Mouse (Mus musculus) intestine, postnatal 0 days (tissue): ENCODE data around the gene Nap1l2. TPM values are rescaled to one million over a fixed set of nuclear protein-coding genes. Genes with fewer than 3 reads are reported as not detected.
A peak's percentile ranks its signal among the peaks of the same experiment; 100 is the strongest.
"Not testable (repeated sequence)": the region's sequence is repeated elsewhere in the genome, so short reads cannot be mapped to it uniquely, and the experiment has no call there.

Experiments used
- ATAC-seq: fragments of 200-750 bp; cut with Nextera tagmentation; 2 replicates; pipeline ENCODE4 v1.8.0; 2017; ENCODE audit warnings: mild to moderate bottlenecking, moderate TSS enrichment, moderate library complexity
- H3K27ac ChIP-seq: fragments of 300-500 bp; sonication (generic); 2 replicates; pipeline ENCODE4 v1.5.1; 2014; ENCODE audit warnings: mild to moderate bottlenecking, low read depth, low read length, moderate library complexity
- H3K27me3 ChIP-seq: fragments of 300-500 bp; sonication (generic); replicated peaks from 2 replicates; pipeline ENCODE4 v1.6.1; 2014; ENCODE audit warnings: low read length, mixed read lengths; ENCODE audit not compliant: control insufficient read depth, insufficient read depth
- H3K36me3 ChIP-seq: fragments of 300-500 bp; sonication (generic); 2 replicates; pipeline ENCODE4 v1.6.1; 2014; ENCODE audit warnings: mild to moderate bottlenecking, moderate library complexity; ENCODE audit not compliant: control insufficient read depth, insufficient read depth
- H3K4me1 ChIP-seq: fragments of 300-500 bp; sonication (generic); replicated peaks from 2 replicates; pipeline ENCODE4 v1.6.1; 2014; ENCODE audit warnings: antibody characterized with exemption, low read length, mixed read lengths; ENCODE audit not compliant: control insufficient read depth, insufficient read depth
- H3K4me2 ChIP-seq: fragments of 300-500 bp; sonication (generic); replicated peaks from 2 replicates; pipeline ENCODE4 v1.6.1; 2014; ENCODE audit warnings: low read depth, mild to moderate bottlenecking, moderate library complexity
- H3K4me3 ChIP-seq: fragments of 300-500 bp; sonication (generic); 2 replicates; pipeline ENCODE4 v1.5.1; 2014; ENCODE audit warnings: low read depth, low read length
- H3K9ac ChIP-seq: fragments of 300-500 bp; sonication (generic); 2 replicates; pipeline ENCODE4 v1.6.1; 2014; ENCODE audit warnings: mild to moderate bottlenecking, low read depth, low read length
- H3K9me3 ChIP-seq: fragments of 300-500 bp; sonication (generic); 2 replicates; pipeline ENCODE4 v1.6.1; 2016; ENCODE audit warnings: mixed run types; ENCODE audit not compliant: control insufficient read depth
- CTCF ChIP-seq: sonication (generic); IDR thresholded peaks from 2 replicates; pipeline ENCODE4 v1.5.1; 2016; ENCODE audit warnings: low read depth, mild to moderate bottlenecking, control low read depth, antibody characterized with exemption, moderate library complexity
- WGBS: fragments of 180-500 bp; shearing (Covaris S2); extraction: QIAGEN DNeasy Blood & Tissue Kit; methylation state at CpG from one replicate; pipeline ENCODE4 v1.1.7; 2014; 5-methylcytosine and 5-hydroxymethylcytosine counted together
- polyA plus RNA-seq: library from polyadenylated mRNA; unstranded; fragments of >200 nt; fragmentation: Nextera tagmentation; extraction: Ambion mirVana; gene quantifications from 2 replicates; pipeline ENCODE4 v1.2.1, GENCODE M21; 2015

Gene Nap1l2
- 1.0 and 1.3 TPM in 2 replicates for polyA plus RNA-seq

DNA sequence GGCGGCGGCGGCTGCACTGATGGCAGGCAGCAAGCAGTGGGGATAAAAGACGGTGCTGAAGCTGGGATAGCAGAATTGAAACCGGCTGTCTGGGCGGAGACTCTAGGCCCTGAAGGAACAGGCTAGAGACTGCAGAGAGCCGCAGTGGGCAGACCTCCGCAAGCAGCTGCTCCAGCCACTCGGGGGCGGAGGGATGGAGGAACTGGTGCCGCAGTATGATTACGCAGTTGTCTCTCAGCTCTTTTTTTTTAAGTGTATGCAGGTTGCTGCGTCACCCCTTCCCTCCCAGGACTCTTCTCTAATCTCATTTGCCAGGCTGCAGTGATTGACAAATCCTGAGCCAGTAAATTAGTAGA lies at the start of gene Nap1l2:
TSS of gene Nap1l2 (minus strand) at position 210 of the 356 bp plus-strand sequence.
- H3K9ac ChIP-seq = no peak within 1 kb of the TSS
- no peak within 1 kb of the TSS for H3K27ac ChIP-seq
- H3K4me2 ChIP-seq = peak within 1 kb of the TSS; percentile 54
- H3K9me3 ChIP-seq = no peaks in the 10 kb centered on the region
- ATAC-seq = no peak
- no peak for TF ChIP-seq CTCF
- no peaks in the 10 kb centered on the region for H3K4me1 ChIP-seq
- H3K36me3 ChIP-seq = no peaks in the 10 kb centered on the region
- H3K4me3 ChIP-seq = peak within 1 kb of the TSS; percentile 20
- WGBS = 26% methylated on average over 13 of the region's 13 CpGs
- H3K27me3 ChIP-seq = peaks cover 14% of the 10 kb centered on the region; the same call in 1 of the 2 replicates

DNA sequence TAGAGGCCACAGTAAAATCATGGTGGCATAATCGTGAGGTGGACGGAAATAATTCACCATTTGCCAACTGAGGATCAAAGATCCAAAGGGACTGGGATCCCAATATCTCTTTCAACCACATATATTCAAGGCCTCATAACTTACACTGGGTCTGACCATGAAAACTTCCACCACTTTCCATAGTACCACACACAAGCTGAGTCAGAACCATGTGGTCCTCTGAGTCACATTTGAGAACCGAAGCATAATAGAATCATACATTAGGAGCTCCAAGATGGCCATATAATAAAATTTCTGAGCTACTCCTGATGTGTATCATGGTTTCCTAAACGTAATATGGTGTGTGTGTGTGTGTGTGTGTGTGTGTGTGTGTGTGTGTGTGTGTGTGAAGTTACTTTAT lies 28.8 kb upstream of the Nap1l2 start:
- 77% methylated on average over 4 of the region's 4 CpGs for WGBS

DNA sequence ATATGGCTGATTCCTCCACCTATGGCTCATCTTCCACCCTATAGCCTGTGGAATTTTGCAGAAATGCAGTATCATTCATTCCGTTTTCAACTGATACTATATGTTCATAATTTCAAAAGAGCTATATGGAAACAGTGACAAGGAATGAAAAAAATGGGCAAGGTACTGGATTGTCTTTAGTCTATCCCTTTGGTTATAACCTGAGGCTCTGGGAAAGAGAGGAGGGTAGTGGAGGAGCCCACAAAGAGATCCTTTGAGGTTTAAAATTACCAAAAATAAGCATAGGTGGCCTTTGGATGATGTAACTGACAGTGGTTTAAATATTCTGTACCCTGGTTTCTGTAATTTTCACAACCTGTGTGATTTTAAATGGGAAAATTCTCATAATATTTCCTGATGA lies 389 bp upstream of the Nap1l2 start:
- ATAC-seq = no peak
- Histone ChIP-seq H3K27ac (no peak overlapping the region), H3K9ac (no peak overlapping the region), H3K27me3 (peaks cover 14% of the 10 kb centered on the region; the same call in 1 of the 2 replicates), H3K4me3 (no peak overlapping the region), H3K36me3 (no peaks in the 10 kb centered on the region), H3K9me3 (no peaks in the 10 kb centered on the region), H3K4me1 (no peaks in the 10 kb centered on the region), H3K4me2 (0 out of 2 replicates have a peak overlapping the region, but pooled peaks have one; percentile 54)
- no peak for TF ChIP-seq CTCF
- 23% methylated on average over 1 of the region's 1 CpGs for WGBS

More for the DNA sequence above, 28.8 kb upstream of the Nap1l2 start:
- no peak overlapping the region for H3K27ac ChIP-seq
- no peaks in the 10 kb centered on the region for H3K4me1 ChIP-seq
- no peak for ATAC-seq
- no peak overlapping the region for H3K9ac ChIP-seq
- no peaks in the 10 kb centered on the region for H3K9me3 ChIP-seq
- H3K36me3 ChIP-seq = no peaks in the 10 kb centered on the region
- H3K27me3 ChIP-seq = no peaks in the 10 kb centered on the region
- H3K4me2 ChIP-seq = no peak overlapping the region
- no peak overlapping the region for H3K4me3 ChIP-seq
- TF ChIP-seq CTCF = no peak

GRCm38 (mm10) chrX:103185781-103186430 lies 534 bp downstream of the Nap1l2 start:
- no peaks in the 10 kb centered on the region for H3K36me3 ChIP-seq
- peak overlapping the region; percentile 54 for H3K4me2 ChIP-seq
- TF ChIP-seq CTCF = no peak
- no peak overlapping the region for H3K9ac ChIP-seq
- no peaks in the 10 kb centered on the region for H3K4me1 ChIP-seq
- no peak overlapping the region for H3K27ac ChIP-seq
- peaks cover 14% of the 10 kb centered on the region; the same call in 1 of the 2 replicates for H3K27me3 ChIP-seq
- ATAC-seq = no peak
- H3K9me3 ChIP-seq = no peaks in the 10 kb centered on the region
- WGBS = 22% methylated on average over 20 of the region's 20 CpGs
- peak overlapping the region; percentile 20 for H3K4me3 ChIP-seq

- no peaks in the 10 kb centered on the region for H3K36me3 ChIP-seq
- ATAC-seq = no peak
Measured at GRCm38 (mm10) chrX:103183536-103183935, 2.9 kb downstream of the Nap1l2 start.

GRCm38 (mm10) chrX:103179771-103180558 lies 6.5 kb downstream of the Nap1l2 start:
- no peak for TF ChIP-seq CTCF
- Histone ChIP-seq H3K27me3 (0 out of 2 replicates have a peak, but pooled peaks cover 1% of the 10 kb centered on the region), H3K9ac (no peak overlapping the region), H3K4me3 (no peak overlapping the region), H3K4me2 (no peak overlapping the region), H3K9me3 (no peaks in the 10 kb centered on the region), H3K36me3 (no peaks in the 10 kb centered on the region), H3K4me1 (no peaks in the 10 kb centered on the region), H3K27ac (no peak overlapping the region)
- ATAC-seq = no peak
- 80% methylated on average over 4 of the region's 4 CpGs for WGBS

More at GRCm38 (mm10) chrX:103183536-103183935, 2.9 kb downstream of the Nap1l2 start:
- H3K4me1 ChIP-seq = no peaks in the 10 kb centered on the region
- no peaks in the 10 kb centered on the region for H3K9me3 ChIP-seq
- H3K9ac ChIP-seq = no peak overlapping the region
- H3K27ac ChIP-seq = no peak overlapping the region
- no peak overlapping the region for H3K4me2 ChIP-seq
- H3K4me3 ChIP-seq = no peak overlapping the region
- H3K27me3 ChIP-seq = peaks cover 14% of the 10 kb centered on the region; the same call in 1 of the 2 replicates
- TF ChIP-seq CTCF = peak; percentile 57

- H3K9ac ChIP-seq, H3K27me3 ChIP-seq, H3K36me3 ChIP-seq, H3K4me1 ChIP-seq, H3K27ac ChIP-seq, H3K9me3 ChIP-seq: not testable (repeated sequence)
- H3K4me2 ChIP-seq = peak overlapping the region; percentile 48
- ATAC-seq = peak; percentile 74
- peak overlapping the region; percentile 26; the same call in 1 of the 2 replicates for H3K4me3 ChIP-seq
- 32% methylated on average over 32 of the region's 83 CpGs for WGBS
Measured at GRCm38 (mm10) chrX:103164948-103165605, 21.4 kb downstream of the Nap1l2 start.
